Mouse (Mus musculus): Measurements from ENCODE around the gene Psmc6.

The Psmc6 gene

DNA sequence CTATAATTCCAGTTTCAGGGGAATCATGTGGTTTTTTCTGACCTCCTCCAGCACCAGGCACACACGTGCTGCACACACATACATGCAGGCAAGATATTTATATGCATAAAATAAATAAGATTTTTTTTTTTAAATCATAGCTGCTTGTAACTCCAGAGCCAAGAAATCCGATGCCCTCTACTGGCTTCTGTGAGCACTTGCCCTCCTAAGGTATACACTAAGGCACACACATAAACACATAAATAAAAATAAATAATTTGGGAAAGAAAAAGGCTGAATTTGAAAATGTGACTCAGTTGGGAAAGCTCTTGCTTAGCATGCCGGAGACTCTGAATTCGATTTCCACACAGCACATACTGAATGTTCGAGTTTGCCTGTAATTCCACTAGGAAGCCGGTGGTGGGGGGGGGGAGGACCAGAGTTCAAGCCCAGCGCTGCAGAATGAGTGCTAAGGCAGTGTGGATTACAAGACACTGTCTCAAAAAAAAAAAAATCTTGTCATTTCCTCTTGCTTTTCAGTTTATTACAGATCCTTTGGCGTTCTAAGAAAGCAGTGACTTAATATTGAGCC, 485 bp upstream of the Psmc6 start:
- in situ Hi-C loops (cut with MboI; ENCODE audit: unreplicated experiment in 2 of 2) = loop anchor here (10.0 to 25.0 kb wide), 2 partner anchors 114 to 1958 kb away; partner anchors contain the start of genes Gpr137c (in 1 of the 2), Mapk1ip1l (in 1 of the 2), Socs4 (in 1 of the 2) and Wdhd1 (in 1 of the 2)

DNA sequence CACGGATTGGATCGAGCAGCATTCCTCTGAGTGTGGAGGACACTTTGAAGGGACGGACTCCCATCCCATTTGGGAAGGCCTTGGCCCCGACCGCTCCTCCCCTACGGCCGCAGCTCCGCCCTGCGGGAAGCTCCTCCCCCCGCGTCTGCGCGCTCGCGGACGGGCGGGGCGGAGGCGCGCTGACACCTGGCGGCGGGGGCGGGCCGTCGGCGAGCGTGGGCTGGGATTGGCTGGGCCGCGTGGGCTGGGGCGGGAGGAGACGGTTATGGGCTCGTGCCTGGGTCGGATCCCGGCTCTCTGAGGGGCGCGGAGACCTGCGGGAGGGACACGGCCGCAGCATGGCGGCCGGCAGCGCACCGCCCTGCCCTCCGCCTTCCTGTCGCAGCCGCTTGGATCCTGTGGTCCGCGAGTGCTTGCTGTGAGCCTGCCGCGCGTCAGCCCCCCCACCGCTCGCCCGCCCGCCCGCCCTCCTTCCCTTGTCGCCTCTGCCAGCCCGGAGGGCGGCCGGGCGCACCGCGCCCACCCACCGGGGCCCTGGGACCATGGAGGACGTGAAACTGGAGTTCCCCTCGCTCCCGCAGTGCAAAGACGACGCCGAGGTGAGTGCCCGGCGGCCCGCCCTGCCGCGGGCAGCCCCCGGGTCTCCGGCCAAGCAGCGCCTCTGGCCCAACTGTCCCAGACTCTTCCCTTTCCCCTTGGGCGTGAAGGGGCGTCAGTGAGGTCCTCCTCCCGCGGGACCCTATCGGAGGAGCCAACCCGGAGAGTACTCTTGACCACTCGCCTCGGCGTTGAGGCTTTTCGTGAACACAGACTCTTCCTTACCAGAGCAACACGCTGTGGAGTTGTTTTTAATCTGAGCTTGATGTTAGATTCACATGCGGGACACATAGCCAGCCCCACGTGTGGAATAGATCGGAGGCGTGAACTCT, 21.6 kb downstream of the Psmc6 start, which contains the start of gene Styx:
Gene Styx, plus strand, starts transcription at position 163 of the 929 bp plus-strand sequence.
- in situ Hi-C loops (cut with MboI; ENCODE audit: unreplicated experiment in 2 of 2) = no loop called here

DNA sequence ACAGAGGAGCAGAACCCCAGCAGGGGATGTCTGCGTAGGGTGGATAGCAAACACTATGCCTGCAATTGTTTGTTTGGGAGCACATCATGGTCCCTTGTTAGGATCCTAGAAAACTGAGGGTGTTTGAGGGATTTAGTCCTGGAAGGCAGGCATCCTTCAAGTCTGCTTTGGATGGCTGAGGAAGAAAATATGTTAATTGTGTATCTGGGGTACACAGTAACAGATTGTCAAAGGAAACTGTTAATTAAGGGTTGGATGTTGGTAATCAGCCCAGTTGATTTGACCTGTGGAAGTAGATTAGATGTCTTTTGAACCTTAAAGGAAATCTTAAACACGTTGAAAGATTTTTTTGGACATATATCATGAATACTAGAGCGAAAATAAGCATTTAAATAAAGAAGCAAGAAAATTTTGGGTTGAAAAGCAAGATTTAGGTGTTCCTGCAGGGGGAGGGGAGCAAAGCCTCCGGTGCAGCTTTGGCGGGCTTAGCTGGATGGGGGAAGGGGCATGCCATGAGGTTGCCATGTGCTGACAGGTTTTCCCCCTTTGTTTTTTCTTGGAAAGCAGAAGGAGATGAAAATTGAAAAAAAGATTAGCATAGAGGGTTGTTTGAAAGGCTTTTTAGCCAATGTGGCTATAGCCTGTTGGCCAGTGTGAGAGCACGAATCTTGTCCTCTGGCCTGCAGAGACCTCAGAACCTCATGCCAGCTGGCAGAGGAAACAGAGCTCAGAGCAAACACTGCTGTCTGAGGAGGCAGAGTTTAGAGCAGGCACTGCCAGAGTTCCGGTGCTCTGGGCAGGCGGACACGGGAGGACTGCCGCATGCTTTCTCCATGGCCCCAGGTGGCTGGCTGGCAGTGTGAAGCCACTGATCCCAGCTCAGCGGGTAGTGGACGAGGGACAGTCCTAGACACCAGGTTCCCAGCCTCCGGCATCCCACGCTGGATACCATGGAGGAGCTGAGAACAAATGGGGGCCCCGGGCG, 34.9 kb downstream of the Psmc6 start:
- in situ Hi-C loops (cut with MboI; ENCODE audit: unreplicated experiment in 2 of 2) = no loop called here

DNA sequence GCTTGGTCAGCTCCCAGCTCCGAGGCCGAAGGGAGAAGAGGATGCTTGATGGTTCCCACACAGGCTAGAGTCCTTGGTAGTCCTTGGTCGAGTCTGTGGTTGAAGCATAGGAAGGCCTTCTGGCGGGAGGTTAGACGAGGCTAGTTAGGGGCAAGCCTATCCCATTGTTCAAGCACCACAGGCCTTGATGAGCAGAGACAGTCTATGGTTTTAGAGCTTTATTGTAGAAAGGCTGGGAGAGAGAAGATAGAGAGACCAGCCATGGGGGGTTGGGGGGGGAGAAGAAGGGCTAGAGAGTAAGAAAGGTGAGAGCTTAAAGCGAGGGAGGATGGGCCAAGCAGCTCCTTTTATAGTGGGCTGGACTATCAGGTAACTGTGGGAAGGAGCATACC, 35.6 kb downstream of the Psmc6 start:
- in situ Hi-C loops (cut with MboI; ENCODE audit: unreplicated experiment in 2 of 2) = no loop called here

DNA sequence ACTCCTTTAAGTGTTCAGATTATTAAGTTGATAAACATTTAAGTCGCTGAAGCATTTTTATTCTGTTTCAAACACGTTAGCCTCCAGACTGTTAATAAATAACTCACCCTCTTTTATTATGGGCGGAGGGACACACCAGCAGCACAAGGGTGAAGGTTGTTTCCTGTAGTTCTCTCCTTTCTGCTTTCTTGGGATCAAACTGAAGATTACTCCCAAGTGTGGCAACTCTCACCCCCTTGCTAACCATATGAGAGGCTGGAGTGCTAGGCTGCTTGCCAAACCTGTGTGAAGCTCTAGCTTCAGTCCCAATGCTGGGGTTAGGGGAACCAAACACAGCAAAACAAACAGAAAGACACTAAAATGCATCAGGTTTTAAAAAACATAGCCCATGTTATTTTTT, 49.2 kb downstream of the Psmc6 start:
- in situ Hi-C loops (cut with MboI; ENCODE audit: unreplicated experiment in 2 of 2) = no loop called here

DNA sequence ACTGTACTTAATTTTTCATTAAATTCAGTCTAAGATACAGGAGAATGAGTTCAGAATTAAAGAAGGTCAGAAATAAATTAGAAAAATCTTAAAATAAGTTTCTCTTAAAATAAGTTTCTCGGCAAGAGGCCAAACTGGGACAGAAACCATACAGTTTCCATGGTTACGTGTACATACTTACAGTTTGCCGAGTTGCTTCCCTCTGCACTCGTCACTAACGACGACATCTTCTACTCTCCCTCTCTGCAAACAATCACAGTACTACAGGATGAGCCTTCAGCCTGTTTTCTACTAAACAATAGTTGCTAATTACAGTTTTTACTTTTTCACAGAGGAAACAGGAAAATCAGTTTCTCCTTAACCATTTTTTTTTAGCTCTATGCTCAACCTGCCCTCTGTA, 51.2 kb downstream of the Psmc6 start:
- in situ Hi-C loops (cut with MboI; ENCODE audit: unreplicated experiment in 2 of 2) = no loop called here

DNA sequence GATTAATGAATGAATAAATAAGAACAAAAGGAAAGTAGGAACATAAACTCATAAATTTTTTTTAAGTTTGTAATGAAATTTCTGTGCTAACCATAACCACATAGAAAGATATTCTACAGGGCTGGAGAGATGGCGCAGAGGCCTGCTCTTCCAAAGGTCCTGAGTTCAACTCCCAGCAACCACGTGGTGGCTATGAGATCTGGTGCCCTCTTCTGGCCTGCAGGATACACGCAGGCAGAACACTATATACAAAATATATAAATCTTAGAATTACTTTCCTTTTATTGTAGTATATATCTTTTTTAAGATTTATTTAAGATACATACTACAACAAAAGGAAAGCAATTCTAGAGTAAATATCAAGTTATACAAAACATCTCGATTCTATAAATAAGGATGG, 53.3 kb downstream of the Psmc6 start:
- in situ Hi-C loops (cut with MboI; ENCODE audit: unreplicated experiment in 2 of 2) = no loop called here

DNA sequence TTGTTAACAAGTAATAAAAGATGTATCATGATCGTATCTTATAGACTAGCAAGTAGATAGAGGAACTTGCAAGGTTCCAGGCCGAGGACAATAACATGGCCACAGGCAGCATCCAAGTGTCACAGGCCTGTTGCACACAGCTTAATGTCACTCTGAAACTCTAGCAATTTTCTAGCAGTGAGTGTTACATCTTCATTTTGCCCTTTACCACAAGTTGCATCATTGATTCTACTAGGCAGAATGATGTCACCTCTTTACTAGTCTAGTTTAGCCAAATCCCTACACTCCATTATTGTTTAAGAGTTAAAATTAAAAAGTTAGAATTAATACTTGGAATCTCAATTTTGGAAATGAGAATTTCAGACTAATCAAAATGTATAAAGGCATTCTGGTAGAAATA, 56.0 kb downstream of the Psmc6 start:
- in situ Hi-C loops (cut with MboI; ENCODE audit: unreplicated experiment in 2 of 2) = no loop called here

DNA sequence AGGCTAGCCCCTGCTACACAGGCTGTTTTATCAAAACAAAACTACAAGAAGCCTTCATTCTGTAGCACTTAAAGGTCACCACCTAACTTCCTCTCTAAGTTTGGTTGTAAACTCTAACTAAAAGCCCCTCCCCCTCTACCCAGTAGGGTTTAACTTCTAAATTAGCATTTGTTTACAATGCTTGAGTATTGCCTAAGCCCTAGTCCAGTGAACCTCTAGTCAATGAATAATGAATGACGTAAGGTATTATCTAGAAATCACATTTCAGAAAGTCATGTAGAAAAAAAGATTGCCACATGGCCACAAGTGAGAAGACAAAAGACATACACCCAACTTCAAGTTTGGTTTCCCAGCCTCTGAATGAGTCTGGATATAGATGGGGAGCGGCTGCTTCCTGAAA, 57.9 kb downstream of the Psmc6 start:
- in situ Hi-C loops (cut with MboI; ENCODE audit: unreplicated experiment in 2 of 2) = no loop called here

DNA sequence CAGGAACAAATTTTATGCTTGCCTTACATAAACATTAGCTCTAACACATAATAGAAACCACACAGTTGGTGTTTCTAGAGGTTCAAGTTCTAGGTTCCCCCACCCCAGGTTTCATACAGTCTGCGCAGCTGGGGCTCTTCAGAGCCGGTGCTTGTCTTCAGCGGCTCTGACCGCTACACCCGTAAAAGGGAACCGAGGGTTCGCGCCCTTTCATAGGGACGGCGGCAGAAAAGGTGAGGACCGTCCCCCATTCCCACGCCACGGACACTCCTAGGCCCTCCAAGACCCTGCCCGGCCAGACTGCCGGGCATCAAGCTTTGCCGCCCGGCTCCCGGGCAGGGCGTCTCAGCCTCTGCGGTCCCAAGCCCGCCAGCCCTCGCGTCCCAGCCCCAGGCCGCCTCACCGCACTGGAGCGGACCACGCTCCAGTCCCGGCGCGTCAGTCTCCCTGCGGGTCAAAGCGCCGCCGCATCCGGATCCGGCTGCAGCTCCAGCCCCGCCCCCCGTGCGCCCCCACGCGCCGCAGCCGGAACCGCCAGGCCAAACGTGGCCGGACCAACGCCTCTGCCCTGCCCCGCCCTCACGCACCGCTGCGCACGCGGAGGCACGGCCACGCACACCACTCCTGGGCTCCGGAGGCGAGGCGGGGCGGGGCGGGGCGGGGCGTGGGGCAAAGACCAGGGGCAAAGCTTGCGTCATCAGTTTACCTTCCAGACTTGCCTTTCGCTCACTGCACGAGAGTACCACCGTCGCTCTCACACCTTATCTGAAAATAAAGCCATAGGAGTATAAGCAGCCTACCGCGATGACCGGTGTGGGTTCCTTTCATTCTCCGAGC, 59.0 kb downstream of the Psmc6 start:
- in situ Hi-C loops (cut with MboI; ENCODE audit: unreplicated experiment in 2 of 2) = no loop called here

DNA sequence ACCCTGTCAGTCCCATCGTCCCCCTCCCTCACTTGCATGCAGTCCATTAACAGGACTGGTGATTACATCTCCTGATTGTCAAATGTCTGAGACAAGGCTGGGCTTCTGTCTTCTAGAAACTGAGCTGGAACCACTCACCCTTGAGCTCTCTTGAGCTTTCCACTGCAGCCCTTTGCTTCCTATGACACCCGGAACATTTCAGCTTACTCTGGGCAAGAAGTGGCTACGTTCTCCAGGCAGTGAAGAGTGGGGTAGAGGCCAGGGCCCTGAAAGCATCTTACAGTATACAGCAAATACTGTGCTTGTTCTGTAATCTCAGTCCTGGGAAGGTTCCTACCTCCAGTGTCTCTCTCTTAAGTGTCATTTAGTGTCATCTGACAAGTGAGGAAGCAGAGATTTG, 59.6 kb downstream of the Psmc6 start:
- in situ Hi-C loops (cut with MboI; ENCODE audit: unreplicated experiment in 2 of 2) = no loop called here
